Mouse (Mus musculus): ENCODE measurements around the gene Tmem215.

GRCm38 (mm10) chr4:40443565-40443964 lies 28.4 kb upstream of the Tmem215 start:
- TF ChIP-seq POLR2A (IDR thresholded peaks at IDR 0.05; ENCODE audit: borderline replicate concordance, extremely low read depth, insufficient read depth, insufficient read length, poor library complexity, severe bottlenecking): no peak
- TF ChIP-seq CTCF (IDR thresholded peaks at IDR 0.05; ENCODE audit: borderline replicate concordance, extremely low read depth, insufficient read depth, insufficient read length): no peak
